Mouse (Mus musculus) adrenal gland, postnatal 25 days (tissue): ENCODE data around the gene Snx32. TPM values are rescaled to one million over a fixed set of nuclear protein-coding genes. Genes with fewer than 3 reads are reported as not detected.
A peak's percentile ranks its signal among the peaks of the same experiment; 100 is the strongest.

ENCODE experiments used
- DNase-seq: peaks from one replicate; pipeline ENCODE4 v3.0.0; 2021; ENCODE audit warnings: mixed read lengths
- long read RNA-seq: library from polyadenylated mRNA; stranded (forward); transcript quantifications from one replicate; pipeline ENCODE4 v2.0.0, GENCODE M21; 2021
- total RNA-seq: library from RNA; stranded (reverse); gene quantifications from 2 replicates; pipeline ENCODE4 v1.2.3, GENCODE M21; 2021

Snx32 gene
- total RNA-seq: 13.1 and 18.4 TPM in 2 replicates
- long read RNA-seq, transcript Snx32-201 (13 exons, 1,703 nt): major isoform, 9 of 24 reads
- long read RNA-seq, partial matches to known transcripts: 0 of 24 reads
- long read RNA-seq, other reads (novel, unspliced or antisense): 13 of 24 reads

DNA sequence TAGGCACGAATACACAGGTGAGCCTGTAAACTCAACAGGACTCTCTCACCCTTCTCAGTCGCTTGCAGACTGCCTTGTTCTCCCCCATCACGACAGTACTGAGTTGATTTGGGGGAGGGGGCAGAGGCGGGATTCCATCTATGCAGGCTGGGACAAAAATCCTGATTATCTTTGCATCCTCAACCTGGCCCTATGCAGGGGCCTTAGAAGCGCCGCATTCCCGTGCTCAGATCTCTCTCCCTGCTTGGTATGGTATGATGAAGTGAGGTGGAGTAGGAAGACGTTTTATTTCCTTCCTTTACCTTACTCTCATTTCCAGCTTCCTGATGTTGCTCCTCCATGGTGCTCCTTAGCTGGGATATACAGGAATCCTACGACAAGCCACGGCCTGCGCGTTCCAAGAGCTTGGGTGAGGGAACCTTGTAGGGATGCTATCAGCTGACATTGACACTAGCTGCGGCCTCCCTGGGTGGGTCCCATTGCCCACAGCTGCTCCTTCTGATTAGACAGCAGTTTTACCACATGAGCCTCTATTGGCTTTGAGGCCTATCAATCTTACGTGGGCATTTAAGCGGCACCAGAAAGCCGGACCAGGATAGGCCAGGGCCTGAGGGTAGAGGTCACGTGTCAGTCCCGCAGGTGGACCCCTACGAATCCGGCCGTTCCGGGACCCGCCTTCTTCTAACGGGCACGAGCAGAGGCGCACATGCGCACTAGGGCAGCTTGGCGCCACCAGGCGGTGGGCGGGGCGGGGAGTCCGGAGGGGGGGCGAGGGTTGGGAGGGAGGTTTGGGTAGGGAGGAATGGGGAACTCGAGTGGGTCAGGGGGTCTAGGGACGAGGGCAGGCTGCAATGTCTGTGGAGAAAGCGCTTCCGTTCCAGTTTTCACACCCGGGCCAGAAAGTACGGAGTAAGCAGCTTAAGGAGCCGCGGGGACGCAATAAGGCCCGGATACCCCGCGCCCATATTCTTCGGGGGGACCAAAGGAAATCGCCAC lies at the start of gene Snx32:
Gene Snx32 (minus strand): TSS at position 508 of the 996 bp plus-strand sequence.
- peak; percentile 98 for DNase-seq

DNA sequence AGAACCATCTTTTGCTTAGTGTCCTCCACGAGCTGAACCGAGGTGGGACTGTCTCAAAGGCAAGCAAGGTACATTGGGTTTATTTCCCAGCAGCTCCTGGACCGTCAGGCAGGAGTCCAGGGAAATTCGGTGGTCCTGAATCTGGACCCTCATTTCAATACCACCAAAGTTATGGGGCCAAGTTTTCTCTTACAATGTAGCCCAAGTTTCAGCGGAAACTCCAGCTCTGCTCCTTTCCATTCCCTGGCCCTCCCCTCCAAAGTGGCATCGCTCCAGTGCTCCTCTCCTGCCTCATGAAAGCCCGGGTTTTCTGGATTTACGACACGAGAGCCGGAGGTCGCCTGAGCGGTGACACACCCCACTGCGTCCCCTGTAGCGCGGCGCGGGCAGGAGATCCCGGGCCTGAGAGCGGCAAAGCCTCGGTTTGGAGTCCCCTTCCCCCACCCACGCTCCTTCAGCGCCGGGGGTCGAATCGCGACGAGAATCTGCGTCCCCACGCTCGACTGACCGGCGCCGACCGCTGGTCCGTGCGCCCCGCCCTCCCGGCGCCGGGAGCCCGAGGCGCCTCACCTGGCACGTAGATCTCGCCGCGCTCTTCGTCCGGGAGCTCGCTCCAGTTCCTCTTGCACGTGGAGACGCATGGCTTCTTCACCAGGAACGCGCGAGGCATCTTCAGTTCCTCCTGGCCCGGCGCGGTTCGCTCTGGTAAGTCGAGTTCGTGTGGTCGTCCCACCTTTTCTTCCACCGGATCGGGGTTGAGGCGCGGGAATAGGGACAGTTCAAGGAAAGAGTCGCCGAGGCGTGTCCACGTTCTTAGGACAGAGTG lies 49.5 kb upstream of the Snx32 start:
- DNase-seq: no peak

DNA sequence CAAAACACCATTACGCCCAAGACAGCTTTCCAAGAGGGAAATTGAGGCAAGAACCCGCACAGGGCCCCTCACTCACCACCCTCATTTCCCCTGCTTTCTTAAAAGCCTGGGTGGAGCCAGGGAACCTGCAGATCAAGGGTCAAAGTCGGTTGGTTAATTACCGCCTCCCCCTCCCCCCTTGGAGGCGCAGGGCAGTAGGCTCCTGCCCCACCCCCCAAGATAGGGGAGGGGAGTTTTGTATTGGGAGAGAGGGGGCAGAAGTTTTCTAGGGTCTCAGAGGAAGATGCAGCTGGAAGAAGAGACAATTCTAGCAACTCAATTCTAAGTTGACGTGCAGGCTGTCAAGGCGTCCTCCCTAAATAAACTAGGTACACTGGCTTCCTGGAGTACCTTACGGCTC lies 48.9 kb upstream of the Snx32 start:
- no peak for DNase-seq

DNA sequence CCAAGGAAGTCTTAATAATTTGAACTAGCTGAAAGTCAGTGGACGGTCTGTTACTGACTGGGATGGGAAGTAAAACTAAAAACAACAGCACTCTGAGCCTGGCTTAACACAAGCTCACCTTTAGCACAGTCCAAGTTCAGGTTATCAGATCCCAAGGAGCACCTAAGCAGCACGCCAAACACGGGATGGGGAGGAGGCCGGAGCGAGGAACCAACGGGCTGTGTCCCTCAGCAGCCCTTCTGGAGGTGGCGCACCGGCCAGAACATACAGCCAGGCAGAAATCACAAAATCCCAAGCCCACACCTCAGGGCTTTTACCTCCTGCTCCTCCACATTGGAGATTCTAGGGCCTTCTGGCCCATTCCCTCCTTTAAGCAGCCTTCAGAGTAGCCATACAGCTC lies 48.4 kb upstream of the Snx32 start:
- no peak for DNase-seq

DNA sequence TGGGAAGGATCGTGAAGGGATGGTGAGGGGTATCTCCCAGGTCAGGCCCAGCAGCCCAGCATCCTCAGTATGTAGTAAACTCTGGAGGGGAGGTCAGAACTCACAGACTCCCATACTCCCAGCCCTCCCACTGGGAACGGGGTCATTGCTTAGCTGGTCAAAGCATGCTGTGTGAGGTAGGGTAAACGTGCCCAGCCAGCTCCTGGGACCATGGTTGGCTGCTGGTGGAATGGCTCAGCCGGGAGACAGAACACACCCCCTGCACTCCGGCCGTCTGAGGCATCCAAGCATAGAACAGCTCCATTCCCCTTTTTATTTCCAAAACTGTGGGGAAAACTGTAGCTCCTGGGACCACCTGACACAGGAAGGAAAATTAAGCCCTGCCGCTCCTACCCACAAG lies 47.8 kb upstream of the Snx32 start:
- no peak for DNase-seq

DNA sequence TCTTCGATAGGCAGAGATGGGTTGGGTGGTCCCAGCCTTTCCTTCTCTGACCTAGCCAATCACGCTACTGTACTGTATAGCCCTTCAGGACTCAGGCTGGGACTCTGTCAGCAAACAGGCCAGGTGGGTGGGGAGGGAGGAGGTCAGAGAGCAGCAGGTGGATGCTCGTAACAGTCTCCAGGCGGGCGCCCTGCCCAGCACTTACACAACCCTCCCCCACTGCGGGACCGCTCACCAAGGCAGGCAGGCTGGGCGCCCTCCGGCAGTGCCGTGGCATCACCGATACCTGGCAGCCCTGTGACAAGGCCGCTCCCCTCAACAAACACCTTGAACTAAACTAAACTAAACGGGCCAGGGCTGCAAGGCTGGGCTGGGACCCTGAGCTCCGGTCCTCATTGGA lies 43.9 kb upstream of the Snx32 start:
- DNase-seq: no peak

DNA sequence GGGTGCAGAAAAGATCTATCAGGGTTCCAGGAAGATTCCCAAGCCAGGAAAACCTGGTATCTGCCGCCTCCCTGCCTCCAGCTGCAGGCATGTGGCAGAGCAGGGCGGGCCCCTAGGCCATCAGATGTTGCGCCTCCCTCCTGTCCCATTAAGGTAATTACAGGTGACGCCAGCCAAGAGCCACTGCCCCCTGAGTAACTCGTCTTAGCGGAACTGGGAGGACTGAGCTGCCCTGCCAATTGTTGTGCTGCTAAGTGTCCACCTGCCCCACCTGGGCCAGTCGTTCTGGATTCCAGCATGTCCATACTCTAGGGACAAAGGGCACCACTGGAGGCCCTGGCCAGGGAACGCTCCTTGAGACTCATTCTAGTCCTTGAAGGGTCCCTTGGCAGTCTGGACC lies 43.5 kb upstream of the Snx32 start:
- DNase-seq: no peak

DNA sequence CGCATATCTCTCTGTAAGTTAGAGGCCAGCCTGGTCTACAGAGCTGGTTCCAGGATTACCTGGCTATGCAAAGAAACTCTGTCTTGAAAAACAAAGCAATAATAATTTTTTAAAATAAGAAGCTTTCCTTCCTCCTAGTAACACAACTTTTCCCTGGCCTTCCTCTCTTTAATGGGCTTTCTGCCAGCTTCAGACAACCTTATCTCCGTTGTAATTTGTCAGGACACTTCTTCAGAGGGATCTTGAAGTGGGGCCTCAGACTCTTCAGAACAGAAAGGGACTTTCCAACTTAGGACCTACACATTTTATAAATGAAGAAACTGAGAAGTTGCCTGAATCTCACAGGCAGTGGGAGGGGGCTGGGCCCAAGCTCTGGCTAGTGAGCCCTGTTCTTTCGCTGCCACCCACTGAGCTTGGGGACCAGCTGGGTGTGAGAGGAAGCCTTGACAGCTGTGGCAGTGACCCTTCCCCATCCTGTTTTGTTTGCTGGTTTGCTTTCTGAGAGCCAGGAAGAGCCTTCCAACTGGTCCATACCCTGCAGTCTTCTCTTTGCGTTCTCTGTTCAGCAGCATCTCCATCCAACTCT lies 37.2 kb upstream of the Snx32 start:
- DNase-seq: no peak

DNA sequence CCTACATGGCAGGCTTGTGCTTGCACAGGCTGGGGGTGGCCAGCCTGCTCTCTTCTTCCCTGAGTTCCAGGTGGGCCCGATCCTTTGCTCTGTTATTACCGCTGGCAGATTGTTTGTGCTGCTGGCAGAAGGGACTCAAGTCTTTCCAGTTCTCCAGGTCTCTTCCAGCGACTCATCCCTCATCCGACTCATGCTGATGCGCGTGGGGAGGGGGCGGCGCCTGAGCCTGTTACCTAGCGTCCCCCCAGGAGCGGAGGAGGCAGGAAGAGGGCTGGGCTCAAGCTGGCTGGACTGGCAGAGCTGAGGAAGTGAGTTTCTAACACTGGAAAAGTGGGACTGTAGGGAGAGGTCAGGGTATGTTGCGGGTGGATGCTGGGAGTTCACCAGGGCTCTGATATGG lies 33.7 kb upstream of the Snx32 start:
- no peak for DNase-seq

DNA sequence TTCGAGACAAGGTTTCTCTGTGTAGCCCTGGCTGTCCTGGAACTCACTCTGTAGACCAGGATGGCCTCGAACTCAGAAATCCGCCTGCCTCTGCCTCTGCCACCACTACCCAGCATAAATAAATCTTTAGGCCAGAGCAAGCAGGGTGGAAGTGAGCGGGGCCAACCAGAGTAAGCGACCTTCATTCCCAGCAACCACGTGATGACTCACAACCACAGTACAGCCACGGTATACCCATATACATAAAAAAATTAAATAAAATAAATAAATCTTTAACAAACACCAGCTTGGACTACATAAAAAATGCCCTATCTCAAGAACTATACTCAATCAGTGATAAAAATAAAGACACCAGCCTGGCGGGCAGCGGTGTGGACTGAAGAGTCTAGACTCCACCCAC lies 33.0 kb upstream of the Snx32 start:
- DNase-seq: no peak

DNA sequence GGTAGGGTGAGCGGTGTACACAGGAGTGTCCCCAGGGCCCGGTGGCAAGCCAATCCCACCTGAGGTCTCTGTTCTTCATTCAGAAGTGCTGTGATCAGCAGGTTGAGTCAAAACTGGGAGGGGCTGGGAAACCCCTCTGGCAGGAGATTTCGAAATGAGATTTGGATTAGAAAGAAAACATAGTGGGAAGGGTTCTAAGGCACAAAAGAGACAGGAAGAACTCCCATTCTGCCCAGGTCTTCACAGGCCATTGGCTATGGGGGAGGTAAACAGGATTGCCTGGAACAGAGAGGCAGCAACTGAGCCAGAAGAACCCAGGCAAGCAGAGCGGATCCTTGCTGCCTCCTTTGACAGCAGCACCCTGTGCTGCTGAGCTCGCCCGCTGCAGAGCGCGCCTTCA lies 28.4 kb upstream of the Snx32 start:
- DNase-seq: no peak

DNA sequence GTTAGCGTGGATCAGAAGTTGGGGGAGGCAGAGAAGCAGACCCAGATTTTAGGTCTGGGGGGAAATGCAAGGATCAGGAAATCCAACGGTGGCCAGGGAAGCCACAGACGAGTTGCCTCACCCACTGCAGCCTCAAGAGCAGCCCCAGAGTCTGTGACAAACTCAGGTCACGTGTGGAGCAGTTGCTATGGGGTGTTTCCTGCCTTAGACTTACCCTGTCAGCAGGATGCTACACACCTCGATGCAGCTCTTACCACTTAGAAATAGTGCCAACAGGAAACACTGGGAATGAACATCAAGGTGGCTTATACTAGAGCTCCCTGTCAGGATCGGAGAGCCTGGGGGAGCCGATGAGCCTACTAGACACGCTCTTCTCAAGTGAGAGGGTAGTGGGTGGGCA lies 22.2 kb upstream of the Snx32 start:
- DNase-seq: no peak

DNA sequence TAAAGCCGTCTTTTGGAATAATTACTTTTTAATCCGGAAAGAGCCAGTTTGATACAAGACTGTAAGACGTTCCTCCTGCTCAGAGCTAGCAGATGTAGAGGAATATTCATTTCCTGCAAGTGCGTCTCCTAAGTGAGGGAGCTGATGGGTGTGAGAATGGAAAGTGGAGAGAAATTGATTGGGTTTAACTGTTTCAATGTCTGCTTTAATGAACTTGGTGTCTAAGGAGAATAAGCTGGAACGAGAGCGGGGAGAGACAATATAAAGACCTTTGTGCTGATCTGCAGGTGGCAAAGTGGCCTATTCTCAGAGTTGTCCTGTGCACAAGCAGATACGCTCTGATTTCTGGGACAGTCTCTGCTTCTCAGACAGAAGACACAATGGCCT lies 19.8 kb upstream of the Snx32 start:
- DNase-seq: no peak

DNA sequence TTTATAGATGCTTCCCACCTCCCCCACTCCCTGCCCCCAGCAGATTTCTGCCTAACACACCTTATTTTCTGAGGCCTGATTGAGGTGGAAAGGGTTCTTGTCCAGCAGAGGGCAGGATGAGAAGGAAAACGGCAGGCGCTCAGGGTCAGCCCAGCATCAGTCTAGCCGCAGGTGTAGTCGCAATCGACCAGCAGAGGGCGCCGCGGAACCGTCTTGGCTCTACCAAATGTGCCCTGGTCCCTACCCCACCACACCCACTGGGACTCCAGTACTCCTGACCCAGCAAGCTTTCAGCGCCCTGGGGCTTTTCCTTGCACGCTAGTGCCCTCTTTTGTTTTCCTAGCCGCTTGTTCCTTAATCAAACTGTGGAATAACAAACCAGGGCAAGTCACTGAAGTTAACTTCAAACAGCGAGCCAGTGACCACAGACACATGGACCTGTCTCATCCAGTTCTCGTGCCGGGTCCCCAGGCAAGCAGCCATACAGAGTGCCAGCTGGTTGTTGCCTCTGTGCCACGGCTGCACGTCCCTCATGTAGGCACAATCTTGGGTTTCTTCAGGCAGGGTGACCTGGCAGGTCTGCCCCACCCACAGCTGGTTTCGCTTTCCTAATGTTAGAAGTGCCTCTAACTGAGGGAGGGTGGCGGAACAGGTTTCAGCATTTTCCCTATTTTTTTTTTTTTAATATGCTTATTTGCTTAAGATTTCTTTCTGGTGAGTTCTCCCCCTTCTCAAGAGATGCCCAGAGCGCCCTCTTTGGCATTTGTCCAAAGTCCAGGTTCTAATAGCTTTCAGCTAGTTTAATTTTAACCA lies 19.2 kb upstream of the Snx32 start:
- DNase-seq: peak; percentile 98

DNA sequence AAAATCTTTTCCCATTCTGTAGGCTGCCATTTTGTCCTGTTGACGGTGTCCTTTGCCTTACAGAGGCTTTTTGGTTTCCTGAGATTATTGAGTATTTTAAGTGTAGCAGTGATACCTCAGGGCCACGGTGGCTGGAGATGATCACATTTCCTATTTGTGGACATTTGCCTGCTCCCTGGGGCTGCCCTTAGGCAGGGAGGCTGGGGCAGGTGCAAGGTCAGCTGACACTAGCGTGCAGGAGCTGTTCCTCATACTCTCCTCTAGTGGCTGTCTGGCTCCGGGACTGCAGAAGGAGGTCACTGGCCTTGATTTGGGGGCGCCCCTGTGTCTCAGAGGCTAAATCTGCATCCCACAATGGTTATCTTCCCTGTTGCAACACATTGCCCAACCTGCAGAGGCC lies 14.9 kb upstream of the Snx32 start:
- no peak for DNase-seq

DNA sequence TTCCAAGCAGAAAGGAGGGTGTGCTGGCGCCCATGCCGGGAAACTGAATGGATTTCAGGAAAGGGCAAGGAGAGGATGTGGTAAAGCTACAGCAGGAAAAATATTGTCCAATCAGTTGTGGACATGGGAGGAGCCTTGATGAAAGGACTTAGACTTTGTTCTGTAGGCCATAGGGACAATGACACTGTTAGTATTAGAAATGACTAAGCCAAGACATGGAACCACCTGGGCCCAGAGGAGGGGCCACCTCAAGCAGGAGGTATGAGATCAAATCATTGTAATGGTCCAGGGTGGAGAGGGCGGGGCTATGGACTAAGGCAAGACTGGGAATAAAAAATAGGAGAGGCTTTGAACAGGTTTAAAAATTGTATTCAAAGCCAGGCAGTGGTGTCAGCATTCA lies 8.4 kb upstream of the Snx32 start:
- DNase-seq: no peak

DNA sequence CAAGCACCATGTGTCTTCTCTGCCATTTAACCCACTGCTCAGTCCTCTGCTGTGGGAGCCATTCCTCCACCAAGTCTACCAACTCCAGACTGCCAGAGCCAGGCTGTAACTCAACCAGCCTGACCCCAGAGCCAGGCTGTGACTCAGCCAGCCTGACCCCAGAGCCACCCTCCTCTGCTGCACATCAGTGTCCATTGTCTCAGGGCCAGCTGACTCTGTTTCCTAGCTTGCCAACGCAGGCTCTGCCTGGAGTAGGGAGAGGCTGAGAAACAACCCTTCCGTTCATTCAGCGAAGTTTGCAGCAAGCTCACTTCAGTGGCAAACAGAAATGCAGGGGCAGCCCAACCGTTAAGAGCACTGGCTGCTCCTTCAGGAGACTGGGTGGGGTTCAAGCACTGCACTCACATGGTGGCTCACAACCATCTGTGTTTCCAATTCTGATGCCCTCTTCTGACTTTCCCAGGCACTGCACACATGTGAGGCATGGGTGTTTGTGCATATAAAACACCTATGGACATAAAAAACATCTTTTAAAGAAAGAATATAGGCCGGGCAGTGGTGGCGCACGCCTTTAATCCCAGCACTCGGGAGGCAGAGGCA lies 6.7 kb upstream of the Snx32 start:
- peak; percentile 31 for DNase-seq

DNA sequence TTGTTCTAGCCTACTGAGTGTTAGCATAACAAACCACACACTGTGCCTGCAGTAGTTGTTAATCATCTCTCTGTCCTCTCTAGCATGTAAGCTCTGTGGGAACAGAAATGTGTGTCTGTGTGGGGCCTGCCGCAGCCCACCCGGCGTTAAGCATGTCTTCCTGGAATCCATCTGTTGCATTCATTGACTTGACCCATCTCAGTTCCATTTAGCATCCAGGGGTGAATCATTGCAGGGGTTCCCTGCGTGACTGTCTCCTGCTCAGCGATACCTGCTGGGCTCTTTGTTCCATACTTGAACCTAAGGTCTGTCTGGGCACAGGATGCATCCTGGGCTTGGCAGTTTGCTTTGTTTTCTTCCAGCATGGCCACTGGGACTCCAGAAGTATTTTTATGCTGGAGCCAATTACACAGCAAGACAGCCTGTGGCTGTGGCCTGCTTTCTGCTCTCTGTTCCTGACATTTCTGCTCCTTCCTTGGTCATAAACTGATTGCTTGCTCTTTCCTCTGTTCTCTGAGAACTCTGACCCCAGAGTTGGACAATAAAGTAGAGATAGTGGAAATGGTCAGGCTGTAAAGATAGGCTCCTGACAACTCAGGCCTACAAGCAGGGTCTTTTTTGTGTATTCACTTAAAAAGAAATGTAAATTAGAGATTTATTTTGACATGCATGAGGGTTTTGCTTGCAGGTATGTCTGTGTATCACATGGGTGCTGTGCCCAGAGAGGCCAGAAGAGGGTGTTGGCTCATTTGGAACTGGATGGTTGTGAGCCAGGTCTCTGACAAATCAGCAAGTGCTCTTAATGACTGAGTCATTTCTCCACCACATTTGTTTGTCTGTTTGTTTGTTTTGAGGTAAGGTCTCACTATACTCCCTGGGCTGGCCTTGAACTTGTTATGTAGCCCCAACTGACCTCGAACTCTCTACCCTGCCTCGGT lies 5.8 kb upstream of the Snx32 start:
- DNase-seq: no peak

DNA sequence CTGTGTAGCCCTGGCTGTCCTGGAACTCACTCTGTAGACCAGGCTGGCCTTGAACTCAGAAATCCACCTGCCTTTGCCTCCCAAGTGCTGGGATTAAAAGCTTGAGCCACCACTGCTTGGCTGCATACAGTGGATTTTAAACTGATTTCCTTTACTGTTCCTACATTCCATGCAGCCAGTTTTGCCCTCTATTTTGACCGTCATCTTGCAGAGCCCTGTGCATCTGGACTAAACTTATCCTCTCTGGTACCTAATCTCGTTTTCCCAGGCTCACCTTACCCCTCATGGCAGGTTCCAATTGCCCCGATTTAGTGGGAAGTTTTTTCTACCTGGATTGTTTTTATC lies 2.6 kb upstream of the Snx32 start:
- DNase-seq: no peak
